In genomic region chr9:118974148-118974547, GRCm38 (mm10) we compare ENCODE assay signal across 8 mouse cellular contexts. TPM values are rescaled to one million over a fixed set of nuclear protein-coding genes. Genes with fewer than 3 reads are reported as not detected.
DNase-seq lines count a peak whose midpoint lies in the region; ATAC-seq and TF ChIP-seq lines count a peak whose summit lies in the region.

No protein-coding gene starts in this region.

- H3K4me3 ChIP-seq in gastrocnemius, adult 2 months, result no peak overlapping the region
- no peak overlapping the region for H3K4me3 ChIP-seq in embryonic facial prominence, embryonic 12.5 days
- H3K4me3 ChIP-seq in midbrain, embryonic 16.5 days (ENCODE audit: low read depth, low read length), result no peak overlapping the region

- H3K9me3 ChIP-seq in embryonic facial prominence, embryonic 12.5 days, result no peaks in the 10 kb centered on the region
- H3K9me3 ChIP-seq in midbrain, embryonic 16.5 days (replicated peaks; ENCODE audit: control insufficient read depth, low read length, poor library complexity, severe bottlenecking), result no peaks in the 10 kb centered on the region

- 36% methylated on average over 5 of the region's 5 CpGs for WGBS in embryonic facial prominence, embryonic 12.5 days
- 34% methylated on average over 5 of the region's 5 CpGs for whole genome bisulfite sequencing in midbrain, embryonic 16.5 days

- peak overlapping the region; percentile 75 for H3K27ac ChIP-seq in gastrocnemius, adult 2 months
- peak overlapping the region; percentile 85 for H3K27ac ChIP-seq in embryonic facial prominence, embryonic 12.5 days
- peak overlapping the region; percentile 26; the same call in 1 of the 2 replicates for H3K27ac ChIP-seq in midbrain, embryonic 16.5 days (ENCODE audit: low read length)

- H3K27me3 ChIP-seq in embryonic facial prominence, embryonic 12.5 days, result no peaks in the 10 kb centered on the region
- no peaks in the 10 kb centered on the region for H3K27me3 ChIP-seq in midbrain, embryonic 16.5 days (ENCODE audit: control insufficient read depth, insufficient read depth, low read depth, low read length)

- H3K36me3 ChIP-seq in embryonic facial prominence, embryonic 12.5 days, result no peaks in the 10 kb centered on the region
- H3K36me3 ChIP-seq in midbrain, embryonic 16.5 days (ENCODE audit: control insufficient read depth, insufficient read depth, low read length), result no peaks in the 10 kb centered on the region

- TF ChIP-seq CTCF in gastrocnemius, adult 2 months (IDR thresholded peaks at IDR 0.05), result no peak

- no peak for ATAC-seq in embryonic facial prominence, embryonic 12.5 days (ENCODE audit: insufficient number of reproducible peaks, insufficient read depth, low FRiP score, low TSS enrichment)
- ATAC-seq in midbrain, embryonic 16.5 days, result no peak

- DNase-seq in gastrocnemius, adult 2 months, result peak; percentile 59
- DNase-seq in gastrocnemius, postnatal 14 days, result no peak
- peak; percentile 31 for DNase-seq in MEL-GATA-1-ER (ENCODE audit: extremely low read depth, low read depth)
- peak; percentile 77 for DNase-seq in kidney, adult 18-20 months
- no peak for DNase-seq in retina, embryonic 14.5 days (ENCODE audit: low spot score)
- no peak for DNase-seq in embryo, embryonic 10.5 days (ENCODE audit: low spot score)

- no peak overlapping the region for H3K9ac ChIP-seq in embryonic facial prominence, embryonic 12.5 days
- no peak overlapping the region for H3K9ac ChIP-seq in midbrain, embryonic 16.5 days (ENCODE audit: low read depth, low read length)

- no peak overlapping the region for H3K4me2 ChIP-seq in embryonic facial prominence, embryonic 12.5 days (replicated peaks)
- no peak overlapping the region; the same call in 1 of the 2 replicates for H3K4me2 ChIP-seq in midbrain, embryonic 16.5 days (ENCODE audit: low read length)

- peaks cover 37% of the 10 kb centered on the region for H3K4me1 ChIP-seq in embryonic facial prominence, embryonic 12.5 days
- peaks cover 19% of the 10 kb centered on the region for H3K4me1 ChIP-seq in midbrain, embryonic 16.5 days (ENCODE audit: control insufficient read depth, insufficient read depth, low read length)

- intact Hi-C loops in gastrocnemius, adult 2 months (cut with DNase I), result loop anchor here (5.0 kb wide), 1 partner anchor 58 kb away; no protein-coding TSS in a partner anchor
- intact Hi-C loops in gastrocnemius, postnatal 14 days (cut with DNase I; ENCODE audit: low total_unique reads), result no loop called here

RNA-seq across cellular contexts. Expression of gene Ctdspl, which starts 47.9 kb away (rescaled TPM):
- 1 to 10 TPM; 3.5 to 5.9 TPM for total RNA-seq in gastrocnemius, adult 2 months (2021)
- total RNA-seq in gastrocnemius, postnatal 14 days (2021), result 10 to 100 TPM in 1 of 2 experiments, 1 to 10 TPM in 1; 8.2 to 10.0 TPM
- 16.0 and 16.8 TPM in 2 replicates for polyA plus RNA-seq in embryonic facial prominence, embryonic 12.5 days (2016; fragmentation: Nextera tagmentation; extraction: Ambion mirVana)
- 8.8 and 10.9 TPM in 2 replicates for polyA plus RNA-seq in midbrain, embryonic 16.5 days (2015; fragmentation: Nextera tagmentation; extraction: Ambion mirVana)

Comparison
In these comparisons a context has a peak if more than half of its experiments do, and no peak if none do; other contexts are left out.
1. DNase-seq: peak in gastrocnemius, adult 2 months (single experiment), MEL-GATA-1-ER (single experiment) and kidney, adult 18-20 months (single experiment); none in gastrocnemius, postnatal 14 days (single experiment), retina, embryonic 14.5 days (single experiment) and embryo, embryonic 10.5 days (single experiment).
2. H3K27ac ChIP-seq: peak in every context shown above with its lines; median percentile 85 in embryonic facial prominence, embryonic 12.5 days; 75 in gastrocnemius, adult 2 months; 26 in midbrain, embryonic 16.5 days.